Mouse (Mus musculus) neural tube, embryonic 15.5 days (tissue): Measurements from ENCODE around the gene Serpina6. TPM values are rescaled to one million over a fixed set of nuclear protein-coding genes. Genes with fewer than 3 reads are reported as not detected.

Source experiments
- ATAC-seq: fragments of 200-750 bp; cut with Nextera tagmentation; 2 replicates; pipeline ENCODE4 v1.8.0; 2017; ENCODE audit warnings: mild to moderate bottlenecking, moderate TSS enrichment, moderate library complexity; ENCODE audit not compliant: low FRiP score
- H3K27ac ChIP-seq: fragments of 300-500 bp; sonication (generic); replicated peaks from 2 replicates; pipeline ENCODE4 v1.5.1; 2015; ENCODE audit warnings: mild to moderate bottlenecking, inconsistent platforms
- H3K27me3 ChIP-seq: fragments of 300-500 bp; sonication (generic); replicated peaks from 2 replicates; pipeline ENCODE4 v1.6.1; 2015; ENCODE audit warnings: inconsistent platforms
- H3K36me3 ChIP-seq: fragments of 300-500 bp; sonication (generic); 2 replicates; pipeline ENCODE4 v1.6.1; 2015; ENCODE audit warnings: inconsistent platforms
- H3K4me1 ChIP-seq: fragments of 300-500 bp; sonication (generic); 2 replicates; pipeline ENCODE4 v1.6.1; 2015; ENCODE audit warnings: inconsistent platforms
- H3K4me2 ChIP-seq: fragments of 300-500 bp; sonication (generic); 2 replicates; pipeline ENCODE4 v1.6.1; 2015; ENCODE audit warnings: inconsistent platforms, mild to moderate bottlenecking, moderate library complexity
- H3K4me3 ChIP-seq: fragments of 300-500 bp; sonication (generic); replicated peaks from 2 replicates; pipeline ENCODE4 v1.5.1; 2015; ENCODE audit warnings: mild to moderate bottlenecking, inconsistent platforms
- H3K9ac ChIP-seq: fragments of 300-500 bp; sonication (generic); replicated peaks from 2 replicates; pipeline ENCODE4 v1.6.1; 2015; ENCODE audit warnings: mild to moderate bottlenecking, inconsistent platforms
- H3K9me3 ChIP-seq: fragments of 300-500 bp; sonication (generic); replicated peaks from 2 replicates; pipeline ENCODE4 v1.6.1; 2016; ENCODE audit warnings: inconsistent platforms
- WGBS: fragments of 180-500 bp; shearing (Covaris S2); methylation state at CpG from one replicate; pipeline ENCODE4 v1.1.7; 2015; ENCODE audit warnings: mixed read lengths; 5-methylcytosine and 5-hydroxymethylcytosine counted together
- polyA plus RNA-seq: library from polyadenylated mRNA; unstranded; fragments of >200 nt; fragmentation: Nextera tagmentation; extraction: Ambion mirVana; gene quantifications from 2 replicates; pipeline ENCODE4 v1.2.1, GENCODE M21; 2015

The Serpina6 gene
- polyA plus RNA-seq, 1 experiment from 2014 or later = 0.42 TPM

DNA sequence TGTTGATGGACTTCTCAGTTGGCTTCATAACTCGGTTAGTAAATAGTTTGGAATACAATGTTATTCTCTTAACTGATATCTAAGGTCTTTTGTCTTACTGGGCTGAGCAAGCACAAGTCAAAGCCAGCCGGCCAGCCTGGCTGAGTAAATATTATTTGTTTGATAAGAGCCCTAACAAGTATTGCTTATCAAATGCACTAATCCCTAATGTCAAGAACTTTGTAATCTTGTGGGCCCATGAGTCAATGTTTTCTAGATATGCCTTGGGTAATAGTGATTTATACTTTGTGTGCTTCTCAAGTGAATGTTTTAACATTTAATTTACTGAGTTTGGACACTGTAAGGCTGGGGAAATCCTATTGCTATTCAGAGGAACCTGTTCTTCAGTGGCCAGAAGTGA lies 58.6 kb downstream of the Serpina6 start:
- WGBS = 74% methylated on average over 2 of the region's 2 CpGs
- Histone ChIP-seq H3K9me3 (no peaks in the 10 kb centered on the region), H3K4me2 (no peak overlapping the region), H3K36me3 (no peaks in the 10 kb centered on the region), H3K4me3 (no peak overlapping the region), H3K27me3 (no peaks in the 10 kb centered on the region), H3K27ac (no peak overlapping the region), H3K4me1 (no peaks in the 10 kb centered on the region), H3K9ac (no peak overlapping the region)
- ATAC-seq = no peak

Other genes starting within 250 kb of the Serpina6 start
- 0.36 and 1.1 TPM in 2 replicates for gene 9330161L09Rik, start 249.4 kb downstream of the Serpina6 start, polyA plus RNA-seq
- 176 and 181 TPM in 2 replicates for gene Ddx24, start 231.4 kb downstream of the Serpina6 start, polyA plus RNA-seq
- gene Ifi27, start 223.0 kb downstream of the Serpina6 start, polyA plus RNA-seq = 14.6 and 30.5 TPM in 2 replicates
- gene Ifi27l2a, start 213.5 kb downstream of the Serpina6 start, polyA plus RNA-seq = 7.5 and 16.4 TPM in 2 replicates
- 0.88 TPM in 1 of 2 replicates, not detected in the other for gene Ifi27l2b, start 200.0 kb downstream of the Serpina6 start, polyA plus RNA-seq
- 2.8 and 3.2 TPM in 2 replicates for gene Ppp4r4, start 124.9 kb downstream of the Serpina6 start, polyA plus RNA-seq
- gene Serpina10, start 25.8 kb downstream of the Serpina6 start, polyA plus RNA-seq = 0.04 and 0.24 TPM in 2 replicates
- gene Serpina16, start 18.9 kb upstream of the Serpina6 start, polyA plus RNA-seq = 0.09 TPM in 1 of 2 replicates, not detected in the other
- gene Serpina1f, start 38.3 kb upstream of the Serpina6 start, polyA plus RNA-seq = not detected in 2 replicates
- 0.15 and 0.68 TPM in 2 replicates for gene Serpina1d, start 116.4 kb upstream of the Serpina6 start, polyA plus RNA-seq
- gene Serpina1b, start 173.2 kb upstream of the Serpina6 start, polyA plus RNA-seq = 0.45 and 7.4 TPM in 2 replicates
- gene Serpina1a, start 206.3 kb upstream of the Serpina6 start, polyA plus RNA-seq = 0.13 and 3.6 TPM in 2 replicates
- 0.13 and 2.2 TPM in 2 replicates for gene Serpina1c, start 247.7 kb upstream of the Serpina6 start, polyA plus RNA-seq